Mouse (Mus musculus): Measurements from ENCODE around the gene Slc9a5. TPM values are rescaled to one million over a fixed set of nuclear protein-coding genes. Genes with fewer than 3 reads are reported as not detected.

The Slc9a5 gene
- polyA plus RNA-seq, 1 experiment from 2014 or later = 0.29 TPM

DNA sequence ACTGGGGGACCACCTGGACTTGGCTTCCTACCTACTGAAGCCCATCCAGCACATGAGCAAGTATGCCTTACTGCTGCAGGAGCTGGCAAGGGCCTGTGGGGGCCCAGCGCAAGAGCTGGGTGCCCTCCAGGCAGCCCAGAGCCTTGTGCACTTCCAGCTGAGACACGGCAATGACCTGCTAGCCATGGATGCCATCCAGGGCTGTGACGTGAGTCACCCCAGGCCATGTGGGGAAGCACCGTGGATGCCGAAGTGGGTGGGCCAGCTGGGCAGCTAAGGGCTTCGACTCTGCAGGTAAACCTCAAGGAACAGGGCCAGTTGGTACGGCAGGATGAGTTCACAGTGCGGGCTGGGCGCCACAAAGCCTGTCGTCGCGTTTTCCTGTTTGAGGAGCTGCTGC lies 31.7 kb downstream of the Slc9a5 start:
- TF ChIP-seq CTCF (IDR thresholded peaks at IDR 0.05; ENCODE audit: low read depth) = no peak
- 75% methylated on average over 12 of the region's 12 CpGs for WGBS

GRCm38 (mm10) chr8:105384070-105384469 lies 35.4 kb downstream of the Slc9a5 start:
- no peak for DNase-seq (ENCODE audit: low spot score)
- 100% methylated on average over 2 of the region's 2 CpGs for WGBS
- no peak overlapping the region for H3K27ac ChIP-seq (replicated peaks)

More for the DNA sequence above, 31.7 kb downstream of the Slc9a5 start:
- ATAC-seq (ENCODE audit: low FRiP score, low TSS enrichment) (no peak), DNase-seq (ENCODE audit: low spot score) (no peak)
- H3K27me3 ChIP-seq (ENCODE audit: control insufficient read depth, insufficient read depth, low read length) = no peaks in the 10 kb centered on the region
- H3K4me2 ChIP-seq (replicated peaks; ENCODE audit: low read depth) = no peak overlapping the region
- H3K9me3 ChIP-seq (ENCODE audit: control insufficient read depth, low read length) = no peaks in the 10 kb centered on the region
- no peak overlapping the region for H3K27ac ChIP-seq (replicated peaks)
- no peak overlapping the region for H3K9ac ChIP-seq (ENCODE audit: low read length)
- H3K36me3 ChIP-seq (ENCODE audit: control insufficient read depth, insufficient read depth, low read length) = no peaks in the 10 kb centered on the region
- H3K4me3 ChIP-seq (ENCODE audit: low read depth, low read length) = no peak overlapping the region
- H3K4me1 ChIP-seq (replicated peaks; ENCODE audit: control insufficient read depth, insufficient read depth) = no peaks in the 10 kb centered on the region

GRCm38 (mm10) chr8:105387151-105387550 lies 38.5 kb downstream of the Slc9a5 start:
- no peak overlapping the region for H3K9ac ChIP-seq (ENCODE audit: low read length)
- no peak overlapping the region for H3K27ac ChIP-seq (replicated peaks)
- no peaks in the 10 kb centered on the region for H3K9me3 ChIP-seq (ENCODE audit: control insufficient read depth, low read length)
- WGBS = 27% methylated on average over 1 of the region's 1 CpGs
- H3K4me3 ChIP-seq (ENCODE audit: low read depth, low read length) = no peak overlapping the region
- ATAC-seq (ENCODE audit: low FRiP score, low TSS enrichment) (no peak), DNase-seq (ENCODE audit: low spot score) (no peak)
- H3K27me3 ChIP-seq (ENCODE audit: control insufficient read depth, insufficient read depth, low read length) = no peaks in the 10 kb centered on the region
- no peak overlapping the region for H3K4me2 ChIP-seq (replicated peaks; ENCODE audit: low read depth)
- no peak for TF ChIP-seq CTCF (IDR thresholded peaks at IDR 0.05; ENCODE audit: low read depth)
- no peak for TF ChIP-seq EP300 (optimal IDR thresholded peaks at IDR 0.05)
- H3K36me3 ChIP-seq (ENCODE audit: control insufficient read depth, insufficient read depth, low read length) = no peaks in the 10 kb centered on the region
- H3K4me1 ChIP-seq (replicated peaks; ENCODE audit: control insufficient read depth, insufficient read depth) = no peaks in the 10 kb centered on the region

More at GRCm38 (mm10) chr8:105384070-105384469, 35.4 kb downstream of the Slc9a5 start:
- H3K36me3 ChIP-seq (ENCODE audit: control insufficient read depth, insufficient read depth, low read length) = no peaks in the 10 kb centered on the region
- no peak for TF ChIP-seq EP300 (optimal IDR thresholded peaks at IDR 0.05)
- TF ChIP-seq CTCF (IDR thresholded peaks at IDR 0.05; ENCODE audit: low read depth) = 0 out of 2 replicates have a peak, but pooled peaks have one; percentile 18
- H3K27me3 ChIP-seq (ENCODE audit: control insufficient read depth, insufficient read depth, low read length) = no peaks in the 10 kb centered on the region
- H3K9ac ChIP-seq (ENCODE audit: low read length) = no peak overlapping the region
- H3K4me3 ChIP-seq (ENCODE audit: low read depth, low read length) = no peak overlapping the region
- H3K4me2 ChIP-seq (replicated peaks; ENCODE audit: low read depth) = no peak overlapping the region
- no peaks in the 10 kb centered on the region for H3K9me3 ChIP-seq (ENCODE audit: control insufficient read depth, low read length)
- H3K4me1 ChIP-seq (replicated peaks; ENCODE audit: control insufficient read depth, insufficient read depth) = no peaks in the 10 kb centered on the region
- ATAC-seq (ENCODE audit: low FRiP score, low TSS enrichment) = no peak

GRCm38 (mm10) chr8:105389096-105389495 lies 40.5 kb downstream of the Slc9a5 start:
- Histone ChIP-seq H3K27me3 (ENCODE audit: control insufficient read depth, insufficient read depth, low read length) (no peaks in the 10 kb centered on the region), H3K4me1 (replicated peaks; ENCODE audit: control insufficient read depth, insufficient read depth) (no peaks in the 10 kb centered on the region), H3K4me3 (ENCODE audit: low read depth, low read length) (no peak overlapping the region), H3K27ac (replicated peaks) (no peak overlapping the region), H3K9ac (ENCODE audit: low read length) (no peak overlapping the region), H3K4me2 (replicated peaks; ENCODE audit: low read depth) (no peak overlapping the region), H3K9me3 (ENCODE audit: control insufficient read depth, low read length) (no peaks in the 10 kb centered on the region), H3K36me3 (ENCODE audit: control insufficient read depth, insufficient read depth, low read length) (no peaks in the 10 kb centered on the region)
- 40% methylated on average over 6 of the region's 6 CpGs for WGBS
- ATAC-seq (ENCODE audit: low FRiP score, low TSS enrichment) = no peak
- TF ChIP-seq CTCF (IDR thresholded peaks at IDR 0.05; ENCODE audit: low read depth) = no peak
- no peak for TF ChIP-seq EP300 (optimal IDR thresholded peaks at IDR 0.05)
- DNase-seq (ENCODE audit: low spot score) = no peak

DNA sequence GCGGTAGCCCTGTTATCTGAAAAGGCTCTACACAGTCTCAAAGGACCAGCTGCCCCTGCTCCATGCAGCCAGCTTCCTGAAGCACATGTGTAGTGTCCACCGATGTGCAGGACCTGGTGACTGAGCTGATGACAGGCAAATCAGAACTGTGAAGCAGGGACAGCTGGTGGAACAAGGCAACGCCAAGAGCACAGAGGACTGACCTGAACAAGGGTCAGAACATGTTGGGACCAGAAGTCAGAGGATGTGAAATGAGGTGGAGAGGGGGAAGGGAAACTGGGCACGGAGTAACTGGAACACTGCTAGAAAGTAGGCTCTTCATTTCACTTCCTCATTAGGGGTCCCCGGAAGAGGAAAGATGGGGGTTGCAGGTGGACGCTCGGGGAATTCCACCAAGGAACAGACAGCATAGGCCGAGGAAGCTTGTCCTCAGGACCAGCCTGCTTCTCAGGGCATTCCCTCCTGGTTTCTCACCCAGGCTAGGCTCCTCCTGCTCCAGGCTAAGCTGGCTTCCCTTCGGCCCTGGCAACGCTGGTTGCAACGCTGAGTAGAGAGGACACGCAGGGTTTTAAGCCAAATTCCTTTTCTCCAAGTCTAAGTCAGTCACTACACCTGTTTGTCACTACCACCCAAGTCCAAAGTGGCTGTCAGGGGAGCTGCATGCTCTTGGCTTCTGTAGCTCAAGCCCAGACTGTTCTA lies 44.6 kb downstream of the Slc9a5 start:
- H3K9ac ChIP-seq (ENCODE audit: low read length) = no peak overlapping the region
- DNase-seq (ENCODE audit: low spot score) (no peak), ATAC-seq (ENCODE audit: low FRiP score, low TSS enrichment) (no peak)
- no peaks in the 10 kb centered on the region for H3K4me1 ChIP-seq (replicated peaks; ENCODE audit: control insufficient read depth, insufficient read depth)
- WGBS = 83% methylated on average over 12 of the region's 12 CpGs
- H3K27ac ChIP-seq (replicated peaks) = no peak overlapping the region
- no peaks in the 10 kb centered on the region for H3K36me3 ChIP-seq (ENCODE audit: control insufficient read depth, insufficient read depth, low read length)
- no peaks in the 10 kb centered on the region for H3K9me3 ChIP-seq (ENCODE audit: control insufficient read depth, low read length)
- no peak for TF ChIP-seq EP300 (optimal IDR thresholded peaks at IDR 0.05)
- no peak for TF ChIP-seq CTCF (IDR thresholded peaks at IDR 0.05; ENCODE audit: low read depth)
- H3K4me3 ChIP-seq (ENCODE audit: low read depth, low read length) = no peak overlapping the region
- H3K4me2 ChIP-seq (replicated peaks; ENCODE audit: low read depth) = no peak overlapping the region
- H3K27me3 ChIP-seq (ENCODE audit: control insufficient read depth, insufficient read depth, low read length) = no peaks in the 10 kb centered on the region

- Histone ChIP-seq H3K9me3 (ENCODE audit: control insufficient read depth, low read length) (no peaks in the 10 kb centered on the region), H3K9ac (ENCODE audit: low read length) (no peak overlapping the region), H3K27ac (replicated peaks) (no peak overlapping the region), H3K4me2 (replicated peaks; ENCODE audit: low read depth) (no peak overlapping the region), H3K4me1 (replicated peaks; ENCODE audit: control insufficient read depth, insufficient read depth) (no peaks in the 10 kb centered on the region), H3K4me3 (ENCODE audit: low read depth, low read length) (no peak overlapping the region), H3K36me3 (ENCODE audit: control insufficient read depth, insufficient read depth, low read length) (no peaks in the 10 kb centered on the region), H3K27me3 (ENCODE audit: control insufficient read depth, insufficient read depth, low read length) (no peaks in the 10 kb centered on the region)
- DNase-seq (ENCODE audit: low spot score) (no peak), ATAC-seq (ENCODE audit: low FRiP score, low TSS enrichment) (no peak)
- WGBS = 53% methylated on average over 7 of the region's 7 CpGs
- no peak for TF ChIP-seq EP300 (optimal IDR thresholded peaks at IDR 0.05)
- TF ChIP-seq CTCF (IDR thresholded peaks at IDR 0.05; ENCODE audit: low read depth) = no peak
Observed at GRCm38 (mm10) chr8:105393915-105394314, 45.3 kb downstream of the Slc9a5 start.

Data from stomach, postnatal 0 days (tissue).